Mouse (Mus musculus): ENCODE measurements around the gene Aox1. TPM values are rescaled to one million over a fixed set of nuclear protein-coding genes. Genes with fewer than 3 reads are reported as not detected.

Aox1 gene
- 28.2 TPM for polyA plus RNA-seq (2014; fragmentation: Illumina TruSeq; extraction: RNeasy Lipid Tissue Mini Kit (QIAGEN cat#74804); ENCODE audit: low read depth, low replicate concordance)

DNA sequence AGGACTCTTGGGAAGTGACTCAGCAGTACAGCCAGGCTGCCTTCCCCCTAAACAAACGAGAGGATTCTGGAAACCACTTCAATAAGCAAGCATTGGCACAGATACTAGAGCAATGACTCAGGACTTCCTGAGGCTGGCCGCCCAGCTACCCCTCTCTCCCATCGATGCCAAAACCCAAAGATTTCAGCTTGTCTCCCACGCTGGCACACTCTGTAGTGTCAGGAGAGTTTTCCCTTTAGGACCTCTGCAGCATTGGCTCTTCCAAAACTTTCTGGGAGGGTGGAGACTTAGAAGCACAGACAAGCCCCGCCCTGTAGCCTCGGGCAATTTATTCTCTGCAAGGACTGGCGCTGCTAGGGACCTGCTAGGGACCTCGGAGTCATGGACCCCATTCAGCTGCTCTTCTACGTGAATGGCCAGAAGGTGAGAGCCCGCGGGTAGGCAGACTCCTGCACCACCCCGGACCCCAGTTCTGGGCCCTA, at the start of gene Aox1:
Gene Aox1, plus strand, starts transcription at position 296 of the 482 bp plus-strand sequence.

DNA sequence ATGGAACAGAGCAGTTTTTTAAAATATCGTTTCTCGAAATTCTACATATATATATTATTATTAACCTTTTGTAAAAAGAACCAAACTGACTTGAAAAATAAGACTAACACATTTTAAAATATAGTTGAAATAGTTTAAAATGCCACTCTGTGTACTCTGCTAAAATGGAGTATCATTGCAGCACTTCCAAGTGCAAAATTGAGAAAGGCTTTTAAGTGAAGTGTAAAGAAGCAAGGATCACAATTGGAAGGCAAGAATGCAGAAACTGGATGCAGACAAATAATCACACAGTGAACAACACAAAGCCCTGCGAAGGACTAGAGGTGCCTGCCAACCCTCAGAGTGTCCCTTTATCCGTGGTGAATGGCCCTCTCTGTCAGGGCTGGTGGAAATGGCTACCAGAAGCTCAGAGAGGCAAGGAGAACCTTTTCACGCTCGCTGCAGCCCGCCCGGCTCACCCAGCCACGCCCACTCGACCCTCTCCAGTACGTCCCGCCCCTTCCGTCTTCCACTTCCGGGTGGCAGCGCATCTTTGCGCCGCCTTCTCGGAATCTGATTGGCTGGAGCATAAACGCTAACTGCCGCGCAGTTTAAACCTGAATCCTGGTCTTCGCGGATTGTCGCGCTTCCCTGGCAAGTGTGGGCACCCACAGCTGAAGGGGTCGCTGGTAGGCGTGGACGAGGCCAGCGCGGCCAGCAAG, 34.1 kb upstream of the Aox1 start, which contains the start of gene Sgo2a:
Gene Sgo2a, plus strand, starts transcription at position 540 of the 701 bp plus-strand sequence.

GRCm38 (mm10) chr1:58018856-58019255, 10.9 kb upstream of the Aox1 start, which contains the start of gene Kctd18:
Kctd18 (minus strand) TSS chr1:58018956.

DNA sequence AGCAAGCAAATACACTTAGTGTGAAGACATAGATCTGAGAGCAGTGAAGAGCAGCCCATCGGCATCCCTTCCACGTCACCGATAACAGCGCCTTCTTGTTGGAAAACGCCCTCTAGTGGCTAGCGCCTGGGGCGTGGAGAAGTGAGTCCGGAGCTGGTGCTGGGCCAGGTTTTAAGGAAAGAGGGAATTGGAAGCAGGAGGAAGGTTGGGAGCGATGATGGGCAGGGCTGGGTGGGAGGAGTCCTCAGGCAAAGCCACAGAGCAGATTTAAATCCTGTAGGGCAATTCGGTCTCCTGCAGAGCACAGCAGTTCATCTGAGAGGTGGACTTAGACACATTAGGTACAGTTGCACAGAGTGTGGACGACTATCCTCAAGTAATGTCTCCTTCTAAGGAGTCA, 83.1 kb downstream of the Aox1 start, which contains the start of gene Aox3:
Gene Aox3, plus strand, starts transcription at position 251 of the 400 bp plus-strand sequence.

Other genes with a start within 250 kb of the Aox1 start
- gene Sgo2a, start 34.0 kb upstream of the Aox1 start, polyA plus RNA-seq (2014; fragmentation: Illumina TruSeq; extraction: RNeasy Lipid Tissue Mini Kit (QIAGEN cat#74804); ENCODE audit: low read depth, low replicate concordance) = 7.1 TPM
- gene Kctd18, start 11.0 kb upstream of the Aox1 start, polyA plus RNA-seq (2014; fragmentation: Illumina TruSeq; extraction: RNeasy Lipid Tissue Mini Kit (QIAGEN cat#74804); ENCODE audit: low read depth, low replicate concordance) = 9.3 TPM
- 0.52 TPM for gene Aox3, start 83.2 kb downstream of the Aox1 start, polyA plus RNA-seq (2014; fragmentation: Illumina TruSeq; extraction: RNeasy Lipid Tissue Mini Kit (QIAGEN cat#74804); ENCODE audit: low read depth, low replicate concordance)
- gene Aox4, start 180.5 kb downstream of the Aox1 start, polyA plus RNA-seq (2014; fragmentation: Illumina TruSeq; extraction: RNeasy Lipid Tissue Mini Kit (QIAGEN cat#74804); ENCODE audit: low read depth, low replicate concordance) = not detected
- gene Aox2, start 248.4 kb downstream of the Aox1 start, polyA plus RNA-seq (2014; fragmentation: Illumina TruSeq; extraction: RNeasy Lipid Tissue Mini Kit (QIAGEN cat#74804); ENCODE audit: low read depth, low replicate concordance) = not detected